Mouse (Mus musculus) spleen, postnatal 4 days (tissue): ENCODE measurements around the gene Sh2d5.

Source experiments
- DNase-seq, 2 experiments: peaks; one replicate each; pipeline ENCODE4 v3.0.0; 2022; ENCODE audit warnings: low spot score in 2 of 2

The Sh2d5 gene

GRCm38 (mm10) chr4:138250088-138250960, at the start of gene Sh2d5, which contains the start of gene Kif17:
Gene Sh2d5 (plus strand): TSS chr4:138250403.
Gene Kif17 (plus strand): TSS chr4:138250435.
- peak; percentile 76 to 87 for DNase-seq

GRCm38 (mm10) chr4:138200769-138201168, 49.4 kb upstream of the Sh2d5 start:
- no peak for DNase-seq

GRCm38 (mm10) chr4:138201696-138202095, 48.5 kb upstream of the Sh2d5 start:
- no peak for DNase-seq

- DNase-seq, result no peak
These were observed 40.1 kb upstream of the Sh2d5 start for GRCm38 (mm10) chr4:138210116-138210515.

- no peak for DNase-seq
These were observed 36.3 kb upstream of the Sh2d5 start for GRCm38 (mm10) chr4:138213861-138214260.

- DNase-seq, result peak in 1 of 2 experiments; percentile 16
These were observed 34.5 kb upstream of the Sh2d5 start for GRCm38 (mm10) chr4:138215671-138216199.

- peak; percentile 78 to 91 for DNase-seq
These were observed 33.9 kb upstream of the Sh2d5 start, which contains the start of gene Hp1bp3 for GRCm38 (mm10) chr4:138216200-138216890. Gene Hp1bp3 (plus strand): TSS chr4:138216296.

GRCm38 (mm10) chr4:138216891-138217392, 33.3 kb upstream of the Sh2d5 start:
- DNase-seq, result peak; percentile 98 to 99

GRCm38 (mm10) chr4:138217441-138217840, 32.8 kb upstream of the Sh2d5 start:
- DNase-seq, result peak in 1 of 2 experiments; percentile 81

GRCm38 (mm10) chr4:138217951-138218685, 32.1 kb upstream of the Sh2d5 start:
- DNase-seq, result peak; percentile 22 to 65

- no peak for DNase-seq
These were observed 30.9 kb upstream of the Sh2d5 start for GRCm38 (mm10) chr4:138219331-138219730.

GRCm38 (mm10) chr4:138220761-138221160, 29.4 kb upstream of the Sh2d5 start:
- DNase-seq, result no peak

GRCm38 (mm10) chr4:138221406-138221805, 28.8 kb upstream of the Sh2d5 start:
- DNase-seq, result no peak

- no peak for DNase-seq
These were observed 27.8 kb upstream of the Sh2d5 start for GRCm38 (mm10) chr4:138222396-138222795.

GRCm38 (mm10) chr4:138223623-138224022, 26.6 kb upstream of the Sh2d5 start:
- DNase-seq, result no peak

GRCm38 (mm10) chr4:138246756-138247665, 3.2 kb upstream of the Sh2d5 start:
- no peak for DNase-seq

- no peak for DNase-seq
These were observed 1.6 kb downstream of the Sh2d5 start for GRCm38 (mm10) chr4:138251819-138252218.

GRCm38 (mm10) chr4:138252231-138252630, 2.0 kb downstream of the Sh2d5 start:
- DNase-seq, result no peak

GRCm38 (mm10) chr4:138257116-138257687, 7.0 kb downstream of the Sh2d5 start:
- DNase-seq, result peak in 1 of 2 experiments; percentile 16

GRCm38 (mm10) chr4:138258663-138259062, 8.5 kb downstream of the Sh2d5 start:
- DNase-seq, result no peak
